Mouse (Mus musculus) intestine, embryonic 15.5 days (tissue): Measurements from ENCODE around the gene Smndc1. TPM values are rescaled to one million over a fixed set of nuclear protein-coding genes. Genes with fewer than 3 reads are reported as not detected.

ENCODE experiments used
- ATAC-seq: fragments of 200-750 bp; cut with Nextera tagmentation; 2 replicates; pipeline ENCODE4 v1.8.0; 2017; ENCODE audit warnings: moderate TSS enrichment, moderate library complexity
- H3K27ac ChIP-seq: fragments of 300-500 bp; sonication (generic); 2 replicates; pipeline ENCODE4 v1.5.1; 2015; ENCODE audit warnings: mild to moderate bottlenecking, inconsistent platforms
- H3K27me3 ChIP-seq: fragments of 300-500 bp; sonication (generic); replicated peaks from 2 replicates; pipeline ENCODE4 v1.6.1; 2015; ENCODE audit warnings: inconsistent platforms
- H3K36me3 ChIP-seq: fragments of 300-500 bp; sonication (generic); 2 replicates; pipeline ENCODE4 v1.6.1; 2015; ENCODE audit warnings: inconsistent platforms
- H3K4me1 ChIP-seq: fragments of 300-500 bp; sonication (generic); replicated peaks from 2 replicates; pipeline ENCODE4 v1.6.1; 2015; ENCODE audit warnings: inconsistent platforms
- H3K4me2 ChIP-seq: fragments of 300-500 bp; sonication (generic); replicated peaks from 2 replicates; pipeline ENCODE4 v1.6.1; 2015; ENCODE audit warnings: mild to moderate bottlenecking, inconsistent platforms
- H3K4me3 ChIP-seq: fragments of 300-500 bp; sonication (generic); replicated peaks from 2 replicates; pipeline ENCODE4 v1.5.1; 2015; ENCODE audit warnings: inconsistent platforms
- H3K9ac ChIP-seq: fragments of 300-500 bp; sonication (generic); 2 replicates; pipeline ENCODE4 v1.6.1; 2015; ENCODE audit warnings: inconsistent platforms
- H3K9me3 ChIP-seq: fragments of 300-500 bp; sonication (generic); 2 replicates; pipeline ENCODE4 v1.6.1; 2016; ENCODE audit warnings: inconsistent platforms
- WGBS: fragments of 180-500 bp; shearing (Covaris S2); methylation state at CpG from one replicate; pipeline ENCODE4 v1.1.7; 2015; 5-methylcytosine and 5-hydroxymethylcytosine counted together
- polyA plus RNA-seq: library from polyadenylated mRNA; unstranded; fragments of >200 nt; fragmentation: Nextera tagmentation; extraction: Ambion mirVana; gene quantifications from 2 replicates; pipeline ENCODE4 v1.2.1, GENCODE M21; 2015

The Smndc1 gene
- polyA plus RNA-seq, 1 experiment from 2014 or later, result 42.7 TPM

GRCm38 (mm10) chr19:53423341-53423753 is 33.0 kb upstream of the Smndc1 start:
- Histone ChIP-seq H3K27me3 (no peaks in the 10 kb centered on the region), H3K4me3 (no peak overlapping the region), H3K9me3 (no peaks in the 10 kb centered on the region), H3K36me3 (no peaks in the 10 kb centered on the region), H3K4me2 (peak overlapping the region; percentile 38), H3K9ac (no peak overlapping the region), H3K27ac (no peak overlapping the region), H3K4me1 (peaks cover 27% of the 10 kb centered on the region)
- ATAC-seq, result no peak
- WGBS, result 28% methylated on average over 17 of the region's 19 CpGs

- peaks cover 23% of the 10 kb centered on the region for H3K4me1 ChIP-seq
- H3K36me3 ChIP-seq, result no peaks in the 10 kb centered on the region
- H3K27me3 ChIP-seq, result no peaks in the 10 kb centered on the region
- peak overlapping the region; percentile 38; the same call in 1 of the 2 replicates for H3K4me2 ChIP-seq
- H3K9me3 ChIP-seq, result no peaks in the 10 kb centered on the region
- no peak overlapping the region for H3K27ac ChIP-seq
- ATAC-seq, result no peak
- H3K9ac ChIP-seq, result no peak overlapping the region
- no peak overlapping the region for H3K4me3 ChIP-seq
- 54% methylated on average over 18 of the region's 18 CpGs for WGBS
Measured at GRCm38 (mm10) chr19:53422358-53423308, 32.3 kb upstream of the Smndc1 start.

- 1% methylated on average over 6 of the region's 6 CpGs for WGBS
- ATAC-seq, result peak; percentile 28
Measured at GRCm38 (mm10) chr19:53421583-53422188, 31.3 kb upstream of the Smndc1 start.

GRCm38 (mm10) chr19:53420924-53421582 is 30.7 kb upstream of the Smndc1 start:
- 1% methylated on average over 19 of the region's 19 CpGs for WGBS
- H3K27ac ChIP-seq, result peak overlapping the region; percentile 69
- H3K27me3 ChIP-seq, result no peaks in the 10 kb centered on the region
- peak; percentile 96 for ATAC-seq
- peaks cover 20% of the 10 kb centered on the region for H3K4me1 ChIP-seq
- no peaks in the 10 kb centered on the region for H3K36me3 ChIP-seq
- peak overlapping the region; percentile 31; the same call in 1 of the 2 replicates for H3K9ac ChIP-seq
- H3K4me2 ChIP-seq, result peak overlapping the region; percentile 83
- peak overlapping the region; percentile 34 for H3K4me3 ChIP-seq
- H3K9me3 ChIP-seq, result no peaks in the 10 kb centered on the region

More at GRCm38 (mm10) chr19:53421583-53422188, 31.3 kb upstream of the Smndc1 start:
- H3K4me1 ChIP-seq, result peaks cover 20% of the 10 kb centered on the region
- H3K27ac ChIP-seq, result peak overlapping the region; percentile 69
- no peaks in the 10 kb centered on the region for H3K36me3 ChIP-seq
- peak overlapping the region; percentile 83 for H3K4me2 ChIP-seq
- H3K4me3 ChIP-seq, result peak overlapping the region; percentile 34
- no peak overlapping the region for H3K9ac ChIP-seq
- no peaks in the 10 kb centered on the region for H3K27me3 ChIP-seq
- no peaks in the 10 kb centered on the region for H3K9me3 ChIP-seq

GRCm38 (mm10) chr19:53419834-53420233 is 29.5 kb upstream of the Smndc1 start:
- Histone ChIP-seq H3K9ac (no peak overlapping the region), H3K4me1 (peaks cover 20% of the 10 kb centered on the region), H3K4me3 (no peak overlapping the region), H3K27me3 (no peaks in the 10 kb centered on the region), H3K36me3 (no peaks in the 10 kb centered on the region), H3K9me3 (no peaks in the 10 kb centered on the region), H3K27ac (no peak overlapping the region), H3K4me2 (no peak overlapping the region)
- no peak for ATAC-seq
- WGBS, result 47% methylated on average over 5 of the region's 5 CpGs

GRCm38 (mm10) chr19:53415198-53415597 is 24.8 kb upstream of the Smndc1 start:
- 81% methylated on average over 17 of the region's 17 CpGs for WGBS
- ATAC-seq, result no peak
- Histone ChIP-seq H3K4me2 (no peak overlapping the region), H3K4me3 (no peak overlapping the region), H3K4me1 (peaks cover 12% of the 10 kb centered on the region), H3K27ac (no peak overlapping the region), H3K36me3 (no peaks in the 10 kb centered on the region), H3K9me3 (no peaks in the 10 kb centered on the region), H3K27me3 (no peaks in the 10 kb centered on the region), H3K9ac (no peak overlapping the region)

- WGBS, result 68% methylated on average over 11 of the region's 11 CpGs
- H3K4me2 ChIP-seq, result no peak overlapping the region
- peak; percentile 64 for ATAC-seq
- no peaks in the 10 kb centered on the region for H3K9me3 ChIP-seq
- H3K27ac ChIP-seq, result no peak overlapping the region
- peaks cover 12% of the 10 kb centered on the region for H3K4me1 ChIP-seq
- H3K27me3 ChIP-seq, result no peaks in the 10 kb centered on the region
- no peak overlapping the region for H3K9ac ChIP-seq
- no peak overlapping the region for H3K4me3 ChIP-seq
- no peaks in the 10 kb centered on the region for H3K36me3 ChIP-seq
Measured at GRCm38 (mm10) chr19:53414650-53415049, 24.3 kb upstream of the Smndc1 start.

GRCm38 (mm10) chr19:53413617-53414380 is 23.4 kb upstream of the Smndc1 start:
- Histone ChIP-seq H3K4me2 (no peak overlapping the region), H3K27me3 (no peaks in the 10 kb centered on the region), H3K9me3 (no peaks in the 10 kb centered on the region), H3K36me3 (no peaks in the 10 kb centered on the region), H3K9ac (no peak overlapping the region), H3K4me3 (no peak overlapping the region), H3K27ac (no peak overlapping the region), H3K4me1 (peaks cover 12% of the 10 kb centered on the region)
- peak; percentile 71 for ATAC-seq
- 63% methylated on average over 15 of the region's 15 CpGs for WGBS

GRCm38 (mm10) chr19:53412149-53412848 is 21.9 kb upstream of the Smndc1 start:
- Histone ChIP-seq H3K27ac (peak overlapping the region; percentile 70), H3K4me2 (no peak overlapping the region), H3K4me3 (no peak overlapping the region), H3K9me3 (no peaks in the 10 kb centered on the region), H3K36me3 (no peaks in the 10 kb centered on the region), H3K9ac (no peak overlapping the region), H3K27me3 (no peaks in the 10 kb centered on the region), H3K4me1 (peaks cover 12% of the 10 kb centered on the region)
- 24% methylated on average over 6 of the region's 6 CpGs for WGBS
- ATAC-seq, result peak; percentile 40; the same call in 1 of the 2 replicates

- Histone ChIP-seq H3K27ac (no peak overlapping the region), H3K36me3 (no peaks in the 10 kb centered on the region), H3K9me3 (no peaks in the 10 kb centered on the region), H3K27me3 (no peaks in the 10 kb centered on the region), H3K4me1 (peaks cover 12% of the 10 kb centered on the region), H3K9ac (no peak overlapping the region), H3K4me3 (no peak overlapping the region), H3K4me2 (no peak overlapping the region)
- WGBS, result 48% methylated on average over 17 of the region's 17 CpGs
- no peak for ATAC-seq
Measured at GRCm38 (mm10) chr19:53409663-53410307, 19.4 kb upstream of the Smndc1 start.

- peaks cover 12% of the 10 kb centered on the region for H3K4me1 ChIP-seq
- H3K27me3 ChIP-seq, result no peaks in the 10 kb centered on the region
- 66% methylated on average over 8 of the region's 8 CpGs for WGBS
- H3K9ac ChIP-seq, result no peak overlapping the region
- H3K36me3 ChIP-seq, result no peaks in the 10 kb centered on the region
- no peak overlapping the region for H3K4me2 ChIP-seq
- H3K4me3 ChIP-seq, result no peak overlapping the region
- no peak for ATAC-seq
- H3K9me3 ChIP-seq, result no peaks in the 10 kb centered on the region
- H3K27ac ChIP-seq, result no peak overlapping the region
Measured at GRCm38 (mm10) chr19:53408398-53408797, 18.0 kb upstream of the Smndc1 start.
